Mouse (Mus musculus) kidney, adult 2 months (tissue): Measurements from ENCODE around the gene BC024978. TPM values are rescaled to one million over a fixed set of nuclear protein-coding genes. Genes with fewer than 3 reads are reported as not detected.
A peak's percentile ranks its signal among the peaks of the same experiment; 100 is the strongest.

ENCODE experiments used
- DNase-seq: peaks from one replicate; pipeline ENCODE4 v3.0.0; 2021
- H3K27ac ChIP-seq: fragments of 200-500 bp; 2 replicates; pipeline ENCODE4 v1.5.1; 2012; ENCODE audit warnings: low read depth, low read length, control low read depth, inconsistent platforms; ENCODE audit not compliant: insufficient read depth
- H3K27me3 ChIP-seq: fragments of 200-500 bp; replicated peaks from 2 replicates; pipeline ENCODE4 v1.6.1; 2012; ENCODE audit warnings: mild to moderate bottlenecking, moderate library complexity, low read length, inconsistent platforms; ENCODE audit not compliant: control insufficient read depth, insufficient read depth
- H3K36me3 ChIP-seq: fragments of 200-500 bp; 2 replicates; pipeline ENCODE4 v1.6.1; 2012; ENCODE audit warnings: mild to moderate bottlenecking, moderate library complexity, low read length, inconsistent platforms; ENCODE audit not compliant: control insufficient read depth, insufficient read depth
- H3K4me1 ChIP-seq: fragments of 200-500 bp; 2 replicates; pipeline ENCODE4 v1.6.1; 2011; ENCODE audit warnings: low read length; ENCODE audit not compliant: control insufficient read depth, insufficient read depth
- H3K4me3 ChIP-seq: fragments of 200-500 bp; 2 replicates; pipeline ENCODE4 v1.5.1; 2011; ENCODE audit warnings: mild to moderate bottlenecking, low read depth, low read length, control low read depth; ENCODE audit not compliant: insufficient read depth
- CTCF ChIP-seq: fragments of 200-500 bp; conservative IDR thresholded peaks from 2 replicates; pipeline ENCODE4 v1.5.1; 2011; ENCODE audit warnings: low read depth, mild to moderate bottlenecking, control low read depth, low read length, moderate library complexity, mixed read lengths; ENCODE audit not compliant: insufficient read depth, insufficient read length
- POLR2A ChIP-seq: fragments of 200-500 bp; IDR thresholded peaks from one replicate; pipeline ENCODE4 v1.6.1; 2011; ENCODE audit warnings: low read depth, low read length, control low read depth
- WGBS: fragments of 180-500 bp; shearing (Covaris S2); methylation state at CpG from one replicate; pipeline ENCODE4 v1.1.7; 2018; 5-methylcytosine and 5-hydroxymethylcytosine counted together
- polyA plus RNA-seq: library from polyadenylated mRNA; depleted of rRNA; stranded (reverse); fragments of >200 nt; gene quantifications from 2 replicates; pipeline ENCODE4 v1.2.3, GENCODE M21; 2012

The BC024978 gene
- polyA plus RNA-seq, 1 experiment: 9.6 TPM

GRCm38 (mm10) chr7:27227276-27227675 is 31.7 kb downstream of the BC024978 start:
- Histone ChIP-seq H3K36me3 (no peaks in the 10 kb centered on the region), H3K27ac (no peak overlapping the region), H3K4me1 (peaks cover 15% of the 10 kb centered on the region), H3K4me3 (peak overlapping the region; percentile 72), H3K27me3 (no peaks in the 10 kb centered on the region)
- no peak for TF ChIP-seq CTCF
- no peak for TF ChIP-seq POLR2A
- DNase-seq: no peak
- WGBS: 35% methylated on average over 9 of the region's 9 CpGs

DNA sequence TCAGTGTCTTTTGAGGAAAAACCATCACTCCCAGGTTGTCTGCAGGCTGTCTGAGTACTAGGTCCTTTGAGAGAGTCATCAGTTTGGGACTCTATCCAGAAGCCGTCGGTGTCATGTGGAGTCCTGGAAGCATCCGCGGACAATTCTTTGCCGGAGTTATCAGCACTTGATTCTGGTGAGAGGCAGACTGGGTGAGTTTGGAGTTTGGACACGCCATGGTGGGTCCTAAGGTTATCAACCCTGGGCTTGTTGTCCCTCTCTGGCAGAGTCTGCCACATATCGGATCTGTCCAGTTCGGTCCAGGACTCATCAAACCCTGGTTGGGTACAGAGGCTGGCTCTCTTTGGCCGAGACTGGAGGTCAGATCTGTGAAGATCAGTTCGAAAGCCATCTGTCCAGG is 32.1 kb downstream of the BC024978 start:
- Histone ChIP-seq H3K27me3 (no peaks in the 10 kb centered on the region), H3K27ac (peak overlapping the region; percentile 19), H3K4me3 (peak overlapping the region; percentile 72), H3K36me3 (no peaks in the 10 kb centered on the region), H3K4me1 (peaks cover 15% of the 10 kb centered on the region)
- DNase-seq: no peak
- 2% methylated on average over 10 of the region's 10 CpGs for WGBS
- TF ChIP-seq POLR2A: no peak

- Histone ChIP-seq H3K36me3 (no peaks in the 10 kb centered on the region), H3K27me3 (no peaks in the 10 kb centered on the region), H3K4me3 (peak within 1 kb of the TSS; percentile 72), H3K4me1 (peaks cover 16% of the 10 kb centered on the region), H3K27ac (peak within 1 kb of the TSS; percentile 80)
- WGBS: under 1% methylated on average over 48 of the region's 49 CpGs
- TF ChIP-seq POLR2A (peak; percentile 94), CTCF (0 out of 2 replicates have a peak, but pooled peaks have one; percentile 12)
- DNase-seq: peak; percentile 96
Measured at GRCm38 (mm10) chr7:27228281-27228821, 32.8 kb downstream of the BC024978 start, which contains the start of gene Itpkc. Itpkc (minus strand) TSS chr7:27228661.

DNA sequence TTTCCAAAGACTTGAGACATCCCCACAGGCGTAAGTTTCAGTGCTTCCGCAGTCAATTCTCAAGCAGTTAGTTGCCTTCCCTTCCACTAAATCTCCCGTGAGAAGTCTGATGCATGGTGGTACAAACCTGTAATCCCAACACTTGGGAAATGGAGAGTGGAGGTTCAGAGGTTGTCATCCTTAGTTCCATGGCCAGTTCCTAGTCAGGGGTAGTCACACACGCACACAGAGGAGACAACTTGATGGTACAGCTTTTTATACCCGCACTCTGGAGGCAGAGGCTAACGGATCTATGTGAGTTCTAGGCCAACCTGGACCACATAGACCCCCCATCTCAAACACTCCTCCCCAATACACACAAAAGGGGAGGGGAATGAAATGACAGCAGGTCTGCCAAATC is 33.3 kb downstream of the BC024978 start:
- 16% methylated on average over 6 of the region's 6 CpGs for WGBS
- Histone ChIP-seq H3K4me1 (peaks cover 21% of the 10 kb centered on the region), H3K27ac (peak overlapping the region; percentile 80), H3K36me3 (no peaks in the 10 kb centered on the region), H3K4me3 (peak overlapping the region; percentile 72), H3K27me3 (no peaks in the 10 kb centered on the region)
- DNase-seq: no peak
- TF ChIP-seq CTCF: no peak
- no peak for TF ChIP-seq POLR2A

DNA sequence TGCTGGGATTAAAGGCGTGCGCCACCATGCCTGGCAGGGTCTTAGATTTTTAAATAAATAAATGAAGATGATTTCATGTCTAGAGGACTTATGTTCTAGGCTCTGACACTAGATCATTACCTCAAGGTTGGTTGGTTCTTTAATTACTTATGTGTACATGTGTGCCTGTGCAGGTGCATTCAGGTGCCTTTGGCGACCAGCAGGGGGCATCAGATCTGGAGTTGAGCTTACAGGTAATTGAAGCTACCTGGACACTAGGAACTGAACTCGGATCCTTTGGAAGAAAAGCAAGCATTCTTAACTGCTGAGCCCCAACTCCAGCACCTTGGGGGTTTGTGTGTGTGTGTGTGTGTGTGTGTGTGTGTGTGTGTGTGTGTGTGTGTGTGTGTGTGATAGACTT is 35.2 kb downstream of the BC024978 start:
- Histone ChIP-seq H3K4me3 (no peak overlapping the region), H3K27ac (no peak overlapping the region), H3K36me3 (no peaks in the 10 kb centered on the region), H3K4me1 (peaks cover 19% of the 10 kb centered on the region), H3K27me3 (no peaks in the 10 kb centered on the region)
- no peak for DNase-seq
- 77% methylated on average over 4 of the region's 4 CpGs for WGBS
- TF ChIP-seq POLR2A (no peak), CTCF (peak; percentile 47)

- WGBS: 74% methylated on average over 7 of the region's 7 CpGs
- H3K27ac ChIP-seq: no peak overlapping the region
- TF ChIP-seq CTCF (no peak), POLR2A (no peak)
- peaks cover 10% of the 10 kb centered on the region for H3K4me1 ChIP-seq
- no peaks in the 10 kb centered on the region for H3K27me3 ChIP-seq
- no peak for DNase-seq
- no peak overlapping the region for H3K4me3 ChIP-seq
- no peaks in the 10 kb centered on the region for H3K36me3 ChIP-seq
Measured at GRCm38 (mm10) chr7:27231693-27232331, 36.2 kb downstream of the BC024978 start.

GRCm38 (mm10) chr7:27232781-27233281 is 37.2 kb downstream of the BC024978 start, which contains the start of gene Coq8b:
Coq8b (plus strand) TSS chr7:27233023.
- peaks cover 8% of the 10 kb centered on the region for H3K4me1 ChIP-seq
- under 1% methylated on average over 25 of the region's 25 CpGs for WGBS
- peak; percentile 98 for DNase-seq
- no peaks in the 10 kb centered on the region for H3K27me3 ChIP-seq
- peak within 1 kb of the TSS; percentile 68 for H3K4me3 ChIP-seq
- H3K27ac ChIP-seq: peak within 1 kb of the TSS; percentile 29; the same call in 1 of the 2 replicates
- TF ChIP-seq CTCF (no peak), POLR2A (peak; percentile 61)
- H3K36me3 ChIP-seq: no peaks in the 10 kb centered on the region
